ENCODE assay signal across 7 mouse cellular contexts in genomic region chr8:48152062-48152738, GRCm38 (mm10). TPM values are rescaled to one million over a fixed set of nuclear protein-coding genes. Genes with fewer than 3 reads are reported as not detected.
DNase-seq lines count a peak whose midpoint lies in the region; ATAC-seq and TF ChIP-seq lines count a peak whose summit lies in the region.

No protein-coding gene starts in this region.

- 24% methylated on average over 19 of the region's 19 CpGs for WGBS in forebrain, embryonic 15.5 days
- WGBS in hindbrain, embryonic 10.5 days, result 44% methylated on average over 19 of the region's 19 CpGs
- WGBS in midbrain, embryonic 10.5 days, result 46% methylated on average over 19 of the region's 19 CpGs

- H3K27me3 ChIP-seq in forebrain, embryonic 15.5 days, result no peaks in the 10 kb centered on the region
- peaks cover 19% of the 10 kb centered on the region; the same call in 1 of the 2 replicates for H3K27me3 ChIP-seq in hindbrain, embryonic 10.5 days (ENCODE audit: insufficient read depth, poor library complexity, severe bottlenecking)
- peaks cover 54% of the 10 kb centered on the region for H3K27me3 ChIP-seq in midbrain, embryonic 10.5 days (ENCODE audit: low read depth, poor library complexity, severe bottlenecking)

- ATAC-seq in forebrain, embryonic 15.5 days (replicated peaks), result peak; percentile 59

- H3K27ac ChIP-seq in forebrain, embryonic 15.5 days (replicated peaks), result peak overlapping the region; percentile 36
- peak overlapping the region; percentile 17; the same call in 1 of the 2 replicates for H3K27ac ChIP-seq in hindbrain, embryonic 10.5 days
- H3K27ac ChIP-seq in midbrain, embryonic 10.5 days (replicated peaks), result peak overlapping the region; percentile 57; the same call in 1 of the 2 replicates
- no peak overlapping the region for H3K27ac ChIP-seq in left cerebral cortex, adult 2 months

- no peak overlapping the region; the same call in 1 of the 2 replicates for H3K9ac ChIP-seq in forebrain, embryonic 15.5 days (replicated peaks)

- TF ChIP-seq CTCF in left cerebral cortex, adult 2 months (IDR thresholded peaks at IDR 0.05), result no peak

- intact Hi-C loops in left cerebral cortex, adult 2 months (cut with DNase I), result no loop called here

- H3K4me2 ChIP-seq in forebrain, embryonic 15.5 days (replicated peaks), result 0 out of 2 replicates have a peak overlapping the region, but pooled peaks have one; percentile 11

- H3K4me3 ChIP-seq in forebrain, embryonic 15.5 days, result no peak overlapping the region
- H3K4me3 ChIP-seq in hindbrain, embryonic 10.5 days, result no peak overlapping the region
- H3K4me3 ChIP-seq in midbrain, embryonic 10.5 days, result no peak overlapping the region
- no peak overlapping the region for H3K4me3 ChIP-seq in left cerebral cortex, adult 2 months

- peaks cover 24% of the 10 kb centered on the region for H3K4me1 ChIP-seq in forebrain, embryonic 15.5 days
- peaks cover 23% of the 10 kb centered on the region for H3K4me1 ChIP-seq in hindbrain, embryonic 10.5 days (replicated peaks)
- peaks cover 28% of the 10 kb centered on the region for H3K4me1 ChIP-seq in midbrain, embryonic 10.5 days

- no peaks in the 10 kb centered on the region for H3K36me3 ChIP-seq in forebrain, embryonic 15.5 days
- 0 out of 2 replicates have a peak, but pooled peaks cover 7% of the 10 kb centered on the region for H3K36me3 ChIP-seq in hindbrain, embryonic 10.5 days
- H3K36me3 ChIP-seq in midbrain, embryonic 10.5 days, result 0 out of 2 replicates have a peak, but pooled peaks cover 5% of the 10 kb centered on the region

- peak; percentile 52 to 65 for DNase-seq in right cerebral cortex, postnatal 10 days (ENCODE audit: low spot score in 2 of 2)
- no peak for DNase-seq in right cerebral cortex, adult 2 months (ENCODE audit: low spot score in 2 of 2)
- peak; percentile 64 for DNase-seq in hindbrain, embryonic 10.5 days (ENCODE audit: low spot score)
- DNase-seq in midbrain, embryonic 10.5 days (ENCODE audit: low spot score), result peak; percentile 50
- no peak for DNase-seq in T-cell, adult 2 months (ENCODE audit: low spot score)
- no peak for DNase-seq in left cerebral cortex, adult 2 months (ENCODE audit: extremely low spot score in 1 of 2, low spot score in 2 of 2)

- no peaks in the 10 kb centered on the region for H3K9me3 ChIP-seq in forebrain, embryonic 15.5 days
- peaks cover 16% of the 10 kb centered on the region for H3K9me3 ChIP-seq in hindbrain, embryonic 10.5 days
- peaks cover 20% of the 10 kb centered on the region for H3K9me3 ChIP-seq in midbrain, embryonic 10.5 days (replicated peaks)

RNA-seq across cellular contexts. Expression of gene Dctd, which starts 53.3 kb away (rescaled TPM):
- polyA plus RNA-seq in forebrain, embryonic 15.5 days (2015; fragmentation: Nextera tagmentation; extraction: Ambion mirVana), result 13.1 and 14.4 TPM in 2 replicates
- polyA plus RNA-seq in hindbrain, embryonic 10.5 days (2016; fragmentation: Nextera tagmentation; extraction: Ambion mirVana), result 27.8 and 41.0 TPM in 2 replicates
- 28.1 and 36.9 TPM in 2 replicates for polyA plus RNA-seq in midbrain, embryonic 10.5 days (2016; fragmentation: Nextera tagmentation; extraction: Ambion mirVana)
- total RNA-seq in left cerebral cortex, adult 2 months (2021), result 1 to 10 TPM; 6.9 TPM

Comparison
In these comparisons a context has a peak if more than half of its experiments do, and no peak if none do; other contexts are left out.
1. DNase-seq: peak in right cerebral cortex, postnatal 10 days (2 of 2), hindbrain, embryonic 10.5 days (single experiment) and midbrain, embryonic 10.5 days (single experiment); none in right cerebral cortex, adult 2 months (0 of 2), T-cell, adult 2 months (single experiment) and left cerebral cortex, adult 2 months (0 of 2).